Mouse (Mus musculus) testis, postnatal 10 days (tissue): ENCODE results near the gene Bcl2l10.

Source experiments
- DNase-seq: peaks from one replicate; pipeline ENCODE4 v3.0.0; 2021; ENCODE audit warnings: low spot score

Bcl2l10 gene

GRCm38 (mm10) chr9:75347458-75347857, at the start of gene Bcl2l10:
TSS of gene Bcl2l10 (plus strand) at chr9:75347758.
- no peak for DNase-seq

GRCm38 (mm10) chr9:75299342-75299741, 48.2 kb upstream of the Bcl2l10 start:
- no peak for DNase-seq

- no peak for DNase-seq
These were observed 44.5 kb upstream of the Bcl2l10 start for GRCm38 (mm10) chr9:75303033-75303432.

GRCm38 (mm10) chr9:75303701-75304261, 43.8 kb upstream of the Bcl2l10 start:
- DNase-seq, result peak; percentile 52

GRCm38 (mm10) chr9:75304286-75304685, 43.3 kb upstream of the Bcl2l10 start:
- no peak for DNase-seq

- DNase-seq, result no peak
These were observed 41.2 kb upstream of the Bcl2l10 start, which contains the start of gene Gnb5 for GRCm38 (mm10) chr9:75306126-75306898. TSS of gene Gnb5 (plus strand) at chr9:75306288.

GRCm38 (mm10) chr9:75307015-75307414, 40.5 kb upstream of the Bcl2l10 start:
- no peak for DNase-seq

GRCm38 (mm10) chr9:75308621-75309020, 38.9 kb upstream of the Bcl2l10 start:
- no peak for DNase-seq

GRCm38 (mm10) chr9:75312008-75312407, 35.5 kb upstream of the Bcl2l10 start:
- peak; percentile 91 for DNase-seq

- DNase-seq, result no peak
These were observed 34.3 kb upstream of the Bcl2l10 start for GRCm38 (mm10) chr9:75313138-75313831.

- DNase-seq, result peak; percentile 90
These were observed 33.6 kb upstream of the Bcl2l10 start for GRCm38 (mm10) chr9:75313832-75314516.

- DNase-seq, result no peak
These were observed 32.9 kb upstream of the Bcl2l10 start for GRCm38 (mm10) chr9:75314517-75315105.

GRCm38 (mm10) chr9:75315238-75315637, 32.3 kb upstream of the Bcl2l10 start:
- DNase-seq, result no peak

GRCm38 (mm10) chr9:75316771-75317170, 30.8 kb upstream of the Bcl2l10 start:
- no peak for DNase-seq

- no peak for DNase-seq
These were observed 29.4 kb upstream of the Bcl2l10 start for GRCm38 (mm10) chr9:75318196-75318595.

- DNase-seq, result no peak
These were observed 28.2 kb upstream of the Bcl2l10 start for GRCm38 (mm10) chr9:75319365-75319764.

- DNase-seq, result no peak
These were observed 25.3 kb upstream of the Bcl2l10 start for GRCm38 (mm10) chr9:75322099-75322885.

GRCm38 (mm10) chr9:75328047-75328446, 19.5 kb upstream of the Bcl2l10 start:
- no peak for DNase-seq

- no peak for DNase-seq
These were observed 16.7 kb upstream of the Bcl2l10 start for GRCm38 (mm10) chr9:75330821-75331220.

- no peak for DNase-seq
These were observed 13.1 kb upstream of the Bcl2l10 start for GRCm38 (mm10) chr9:75334440-75334839.

GRCm38 (mm10) chr9:75338016-75338415, 9.5 kb upstream of the Bcl2l10 start:
- DNase-seq, result no peak
